Mouse (Mus musculus) lung, embryonic 14.5 days (tissue): ENCODE data around the gene Rag2. TPM values are rescaled to one million over a fixed set of nuclear protein-coding genes. Genes with fewer than 3 reads are reported as not detected.

Experiments
- ATAC-seq: fragments of 200-750 bp; cut with Nextera tagmentation; 2 replicates; pipeline ENCODE4 v1.8.0; 2017; ENCODE audit warnings: mild to moderate bottlenecking, moderate TSS enrichment, moderate library complexity; ENCODE audit not compliant: insufficient read depth
- DNase-seq: peaks from one replicate; pipeline ENCODE4 v3.0.0-alpha.2; 2015
- H3K27ac ChIP-seq: fragments of 300-500 bp; sonication (generic); 2 replicates; pipeline ENCODE4 v1.5.1; 2014; ENCODE audit warnings: low read depth, mild to moderate bottlenecking, moderate library complexity
- H3K27me3 ChIP-seq: fragments of 300-500 bp; sonication (generic); 2 replicates; pipeline ENCODE4 v1.6.1; 2014; ENCODE audit warnings: low read length, control low read depth; ENCODE audit not compliant: insufficient read depth
- H3K36me3 ChIP-seq: fragments of 300-500 bp; sonication (generic); 2 replicates; pipeline ENCODE4 v1.6.1; 2014; ENCODE audit warnings: control low read depth; ENCODE audit not compliant: insufficient read depth
- H3K4me1 ChIP-seq: fragments of 300-500 bp; sonication (generic); 2 replicates; pipeline ENCODE4 v1.6.1; 2014; ENCODE audit warnings: antibody characterized with exemption, control low read depth; ENCODE audit not compliant: insufficient read depth
- H3K4me2 ChIP-seq: fragments of 300-500 bp; sonication (generic); 2 replicates; pipeline ENCODE4 v1.6.1; 2014; ENCODE audit warnings: mild to moderate bottlenecking
- H3K4me3 ChIP-seq: fragments of 300-500 bp; sonication (generic); 2 replicates; pipeline ENCODE4 v1.5.1; 2014; ENCODE audit warnings: low read depth, low read length
- H3K9ac ChIP-seq: fragments of 300-500 bp; sonication (generic); 2 replicates; pipeline ENCODE4 v1.6.1; 2014
- H3K9me3 ChIP-seq: fragments of 300-500 bp; sonication (generic); 2 replicates; pipeline ENCODE4 v1.6.1; 2016; ENCODE audit warnings: low read depth, low read length, control low read depth
- CTCF ChIP-seq: IDR thresholded peaks from 2 replicates; pipeline ENCODE4 v1.5.1; 2016; ENCODE audit warnings: antibody characterized with exemption, low read depth
- WGBS: fragments of 180-500 bp; shearing (Covaris S2); extraction: QIAGEN DNeasy Blood & Tissue Kit; methylation state at CpG from one replicate; pipeline ENCODE4 v1.1.7; 2014; 5-methylcytosine and 5-hydroxymethylcytosine counted together
- polyA plus RNA-seq: library from polyadenylated mRNA; unstranded; fragments of >200 nt; fragmentation: Nextera tagmentation; extraction: Ambion mirVana; gene quantifications from 2 replicates; pipeline ENCODE4 v1.2.1, GENCODE M21; 2014

Rag2 gene
- polyA plus RNA-seq, 1 experiment from 2014 or later, result not detected

DNA sequence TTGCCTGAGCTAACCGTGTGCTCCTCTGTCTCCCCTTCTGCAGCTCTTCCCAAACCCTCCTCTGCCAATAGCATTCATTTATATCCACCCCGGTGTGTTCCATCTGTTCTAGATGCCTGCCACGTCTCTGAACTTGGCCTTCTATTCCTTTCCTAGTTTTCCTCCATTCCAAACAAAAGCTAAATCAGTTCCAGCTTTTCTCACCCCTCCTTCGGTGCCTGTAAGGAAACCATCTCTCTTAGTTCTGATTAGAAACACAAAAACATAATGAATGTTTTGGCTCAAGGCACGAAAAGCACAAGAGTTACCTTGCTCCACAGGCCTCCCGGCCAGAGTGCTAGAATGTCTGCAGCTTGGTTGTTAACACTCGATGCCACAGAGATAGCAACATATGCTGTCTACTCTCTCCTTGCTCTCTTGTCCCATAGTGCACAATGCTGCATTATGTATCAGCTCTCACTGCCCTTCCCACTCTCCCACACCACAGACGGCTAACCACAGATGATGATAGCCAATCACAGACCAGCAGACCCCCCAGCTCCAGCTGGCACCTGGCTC lies 24.7 kb downstream of the Rag2 start, which contains the start of the genes Rag1 and B230118H07Rik:
Rag1 (minus strand) TSS at position 388 of the 558 bp plus-strand sequence.
B230118H07Rik (minus strand) TSS at position 419 of the 558 bp plus-strand sequence.
- no peaks in the 10 kb centered on the region for H3K4me1 ChIP-seq
- 36% methylated on average over 8 of the region's 8 CpGs for WGBS
- no peaks in the 10 kb centered on the region for H3K9me3 ChIP-seq
- H3K4me2 ChIP-seq, result no peak within 1 kb of the TSS
- no peak for DNase-seq
- no peaks in the 10 kb centered on the region for H3K27me3 ChIP-seq
- no peak within 1 kb of the TSS for H3K9ac ChIP-seq
- no peaks in the 10 kb centered on the region for H3K36me3 ChIP-seq
- no peak for TF ChIP-seq CTCF
- H3K4me3 ChIP-seq, result no peak within 1 kb of the TSS
- H3K27ac ChIP-seq, result no peak within 1 kb of the TSS
- no peak for ATAC-seq

DNA sequence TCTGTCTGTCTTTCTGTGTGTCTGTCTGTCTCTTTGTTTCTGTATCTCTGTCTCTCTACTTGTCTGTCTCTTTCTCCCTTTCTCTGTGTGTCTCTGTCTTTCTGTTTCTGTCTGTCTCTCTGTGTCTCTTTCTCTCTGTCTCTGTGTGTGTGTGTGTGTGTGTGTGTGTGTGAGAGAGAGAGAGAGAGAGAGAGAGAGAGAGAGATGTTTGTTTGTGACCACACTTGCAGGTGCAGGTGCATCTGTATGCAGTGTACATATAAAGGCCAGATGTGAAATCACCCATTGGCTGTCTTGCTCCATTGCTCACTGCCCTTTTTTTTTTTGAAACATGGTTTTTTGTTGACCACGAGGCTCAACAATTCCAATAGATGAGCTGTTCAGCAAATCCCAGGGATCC lies 25.9 kb downstream of the Rag2 start:
- WGBS, result 77% methylated on average over 1 of the region's 1 CpGs
- no peak overlapping the region for H3K9ac ChIP-seq
- H3K4me2 ChIP-seq, result no peak overlapping the region
- no peaks in the 10 kb centered on the region for H3K27me3 ChIP-seq
- no peak for TF ChIP-seq CTCF
- no peaks in the 10 kb centered on the region for H3K9me3 ChIP-seq
- H3K4me3 ChIP-seq, result no peak overlapping the region
- H3K36me3 ChIP-seq, result no peaks in the 10 kb centered on the region
- H3K4me1 ChIP-seq, result no peaks in the 10 kb centered on the region
- DNase-seq, result no peak
- ATAC-seq, result no peak
- H3K27ac ChIP-seq, result no peak overlapping the region

DNA sequence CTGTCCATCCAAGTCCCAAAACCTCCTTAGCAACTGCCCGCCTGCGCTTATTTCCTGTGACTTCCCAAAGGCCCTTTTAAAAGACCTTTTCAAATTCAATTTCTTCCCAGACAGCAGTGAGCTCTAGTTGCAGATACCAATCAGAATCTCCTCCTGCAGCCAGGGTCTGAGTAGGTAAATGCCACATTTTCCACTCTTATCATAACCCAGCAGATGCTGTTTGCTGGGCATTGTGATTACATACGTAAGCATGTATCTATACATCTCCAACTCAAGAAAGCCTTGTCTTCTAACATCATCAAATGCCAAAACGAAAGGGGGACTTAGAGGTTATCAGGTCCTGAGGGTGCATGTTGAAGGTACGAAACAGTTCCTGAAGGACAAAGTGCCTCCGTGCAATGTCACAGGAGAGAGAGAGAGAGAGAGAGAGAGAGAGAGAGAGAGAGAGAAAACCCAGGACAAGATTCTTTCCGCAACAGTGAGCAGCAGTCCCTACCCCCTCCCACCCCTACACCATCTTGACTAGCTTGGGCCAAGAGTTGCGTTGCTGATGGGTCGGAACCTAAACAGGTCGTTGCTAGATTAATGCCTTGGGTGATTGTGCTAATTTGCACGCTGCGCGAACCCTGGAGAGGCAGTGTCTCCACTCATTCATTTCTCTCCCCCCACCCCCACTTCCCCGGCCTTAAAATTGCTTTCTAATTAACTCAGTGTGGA lies 27.8 kb downstream of the Rag2 start:
- Histone ChIP-seq H3K4me3 (no peak overlapping the region), H3K9me3 (no peaks in the 10 kb centered on the region), H3K27ac (no peak overlapping the region), H3K9ac (no peak overlapping the region), H3K27me3 (no peaks in the 10 kb centered on the region), H3K4me2 (peak overlapping the region; percentile 49), H3K4me1 (no peaks in the 10 kb centered on the region), H3K36me3 (no peaks in the 10 kb centered on the region)
- ATAC-seq (peak; percentile 28; the same call in 1 of the 2 replicates), DNase-seq (no peak)
- no peak for TF ChIP-seq CTCF
- WGBS, result 36% methylated on average over 14 of the region's 14 CpGs

GRCm38 (mm10) chr2:101652921-101653597 lies 28.5 kb downstream of the Rag2 start:
- Histone ChIP-seq H3K27ac (no peak overlapping the region), H3K4me2 (peak overlapping the region; percentile 49), H3K27me3 (no peaks in the 10 kb centered on the region), H3K9me3 (no peaks in the 10 kb centered on the region), H3K9ac (no peak overlapping the region), H3K4me3 (no peak overlapping the region), H3K4me1 (no peaks in the 10 kb centered on the region), H3K36me3 (no peaks in the 10 kb centered on the region)
- peak; percentile 72 for TF ChIP-seq CTCF
- DNase-seq, result peak; percentile 93
- 20% methylated on average over 14 of the region's 14 CpGs for WGBS
- ATAC-seq, result peak; percentile 82; the same call in 1 of the 2 replicates

DNA sequence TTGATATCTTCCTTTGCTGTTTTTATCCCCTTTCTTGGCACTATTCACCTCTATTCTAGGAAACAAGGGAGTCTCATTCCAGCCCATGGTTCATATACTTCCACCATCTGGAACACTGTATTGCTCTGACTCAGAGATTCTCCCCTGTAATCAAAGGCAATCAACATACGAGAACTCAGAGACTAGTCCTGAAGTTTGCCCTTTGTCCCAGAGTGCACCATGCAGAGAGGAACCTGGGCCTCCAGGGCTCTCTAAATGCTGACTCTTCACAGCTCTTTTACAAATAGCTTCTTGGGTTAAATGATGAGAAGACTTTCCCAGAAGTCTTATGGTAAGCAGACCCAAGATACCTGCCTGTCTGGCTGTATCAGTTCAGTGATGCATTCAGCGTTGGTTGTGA lies 36.0 kb downstream of the Rag2 start:
- no peaks in the 10 kb centered on the region for H3K27me3 ChIP-seq
- DNase-seq, result no peak
- H3K9me3 ChIP-seq, result no peaks in the 10 kb centered on the region
- no peaks in the 10 kb centered on the region for H3K4me1 ChIP-seq
- H3K4me2 ChIP-seq, result no peak overlapping the region
- no peak for ATAC-seq
- 64% methylated on average over 2 of the region's 2 CpGs for WGBS
- TF ChIP-seq CTCF, result no peak
- no peaks in the 10 kb centered on the region for H3K36me3 ChIP-seq
- no peak overlapping the region for H3K9ac ChIP-seq
- H3K4me3 ChIP-seq, result no peak overlapping the region
- H3K27ac ChIP-seq, result no peak overlapping the region

GRCm38 (mm10) chr2:101665058-101665702 lies 40.7 kb downstream of the Rag2 start:
- H3K4me3 ChIP-seq, result no peak overlapping the region
- H3K4me2 ChIP-seq, result no peak overlapping the region
- WGBS, result 19% methylated on average over 9 of the region's 9 CpGs
- DNase-seq, result peak; percentile 92
- TF ChIP-seq CTCF, result peak; percentile 95
- H3K27me3 ChIP-seq, result no peaks in the 10 kb centered on the region
- H3K4me1 ChIP-seq, result no peaks in the 10 kb centered on the region
- no peaks in the 10 kb centered on the region for H3K9me3 ChIP-seq
- H3K36me3 ChIP-seq, result no peaks in the 10 kb centered on the region
- no peak overlapping the region for H3K9ac ChIP-seq
- no peak overlapping the region for H3K27ac ChIP-seq
- peak; percentile 77 for ATAC-seq

- Histone ChIP-seq H3K36me3 (no peaks in the 10 kb centered on the region), H3K27ac (no peak overlapping the region), H3K9ac (no peak overlapping the region), H3K4me2 (no peak overlapping the region), H3K4me1 (no peaks in the 10 kb centered on the region), H3K9me3 (no peaks in the 10 kb centered on the region), H3K4me3 (no peak overlapping the region), H3K27me3 (no peaks in the 10 kb centered on the region)
- DNase-seq, result no peak
- no peak for TF ChIP-seq CTCF
- WGBS, result 81% methylated on average over 3 of the region's 3 CpGs
- ATAC-seq, result no peak
These were observed 41.2 kb downstream of the Rag2 start for GRCm38 (mm10) chr2:101665703-101666092.
